ENCODE assay signal across 28 mouse cellular contexts in the genomic region with DNA sequence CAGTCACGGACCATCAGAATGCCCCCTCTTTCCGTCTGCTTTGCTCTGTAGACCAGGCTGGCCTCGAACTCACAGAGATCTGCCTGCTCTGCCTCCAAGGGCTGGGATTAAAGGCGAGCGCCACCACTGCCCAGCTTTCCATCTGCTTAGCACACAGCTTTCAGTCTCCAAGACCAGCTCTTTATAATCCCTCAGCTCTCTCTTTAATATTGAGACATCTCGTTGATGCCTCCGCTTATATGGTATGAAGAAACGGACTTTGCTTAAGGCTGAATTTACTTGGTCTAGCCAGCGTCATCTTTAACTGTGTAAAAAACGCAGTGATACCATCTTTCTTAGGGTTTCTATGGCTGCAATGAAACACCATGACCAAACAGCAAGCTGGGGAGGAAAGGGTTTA.
"Had no signal": no experiment of that assay in that cellular context is flagged by ENCODE, and none has a peak within 500 bp of the region (broad histone marks: within the 10 kb centered on the region; RNA-seq: fewer than 3 reads in every experiment).

No protein-coding gene starts in this region.

- H3K9me3 ChIP-seq: embryonic facial prominence, embryonic 10.5 days; embryonic facial prominence, embryonic 12.5 days; embryonic facial prominence, embryonic 13.5 days; embryonic facial prominence, embryonic 15.5 days; forebrain, embryonic 10.5 days; forebrain, embryonic 12.5 days; forebrain, embryonic 13.5 days; forebrain, embryonic 15.5 days had no signal

- H3K4me3 ChIP-seq: embryonic facial prominence, embryonic 10.5 days; embryonic facial prominence, embryonic 12.5 days; embryonic facial prominence, embryonic 13.5 days; embryonic facial prominence, embryonic 15.5 days; erythroblast, embryonic 14.5 days; forebrain, embryonic 10.5 days; forebrain, embryonic 12.5 days; forebrain, embryonic 13.5 days; forebrain, embryonic 15.5 days; gastrocnemius, adult 2 months; heart, adult 2 months had no signal

- H3K4me2 ChIP-seq: embryonic facial prominence, embryonic 12.5 days; embryonic facial prominence, embryonic 13.5 days; embryonic facial prominence, embryonic 15.5 days; forebrain, embryonic 12.5 days; forebrain, embryonic 13.5 days; forebrain, embryonic 15.5 days had no signal

- H3K4me1 ChIP-seq: embryonic facial prominence, embryonic 12.5 days; embryonic facial prominence, embryonic 13.5 days; embryonic facial prominence, embryonic 15.5 days; forebrain, embryonic 10.5 days; forebrain, embryonic 12.5 days; forebrain, embryonic 13.5 days; forebrain, embryonic 15.5 days had no signal

- DNase-seq: cerebellum, adult 2 months; cerebellum, adult 8-10 months; cerebellum, adult 9-10 months; cerebellum, adult 9-11 months; cerebellum, postnatal 10 days; cerebellum, postnatal 14 days; cerebellum, postnatal 25 days; cerebellum, postnatal 36 days; embryo, embryonic 11 days; forebrain, postnatal 0 days; gastrocnemius, adult 2 months; gastrocnemius, postnatal 10 days; gastrocnemius, postnatal 14 days; gastrocnemius, postnatal 25 days; gastrocnemius, postnatal 36 days; heart, adult 18-20 months; heart, adult 2 months had no signal

- H3K27ac ChIP-seq: embryonic facial prominence, embryonic 10.5 days; embryonic facial prominence, embryonic 12.5 days; embryonic facial prominence, embryonic 13.5 days; embryonic facial prominence, embryonic 15.5 days; forebrain, embryonic 10.5 days; forebrain, embryonic 12.5 days; forebrain, embryonic 13.5 days; forebrain, embryonic 15.5 days; gastrocnemius, adult 2 months; heart, adult 2 months had no signal

- H3K27me3 ChIP-seq: embryonic facial prominence, embryonic 12.5 days; embryonic facial prominence, embryonic 13.5 days; embryonic facial prominence, embryonic 15.5 days; forebrain, embryonic 12.5 days; forebrain, embryonic 13.5 days; forebrain, embryonic 15.5 days had no signal

- H3K9ac ChIP-seq: embryonic facial prominence, embryonic 12.5 days; embryonic facial prominence, embryonic 13.5 days; embryonic facial prominence, embryonic 15.5 days; forebrain, embryonic 12.5 days; forebrain, embryonic 13.5 days; forebrain, embryonic 15.5 days; forebrain, postnatal 0 days had no signal

- ATAC-seq: forebrain, embryonic 13.5 days; forebrain, embryonic 14.5 days; forebrain, embryonic 15.5 days; forebrain, embryonic 16.5 days; forebrain, postnatal 0 days had no signal

- H3K36me3 ChIP-seq: embryonic facial prominence, embryonic 10.5 days; embryonic facial prominence, embryonic 12.5 days; embryonic facial prominence, embryonic 13.5 days; embryonic facial prominence, embryonic 15.5 days; forebrain, embryonic 10.5 days; forebrain, embryonic 12.5 days; forebrain, embryonic 15.5 days had no signal
